Mouse (Mus musculus) neutrophil, adult 83 days (primary cell): ENCODE results near the gene Gsx1. TPM values are rescaled to one million over a fixed set of nuclear protein-coding genes. Genes with fewer than 3 reads are reported as not detected.

Experiments used
- total RNA-seq, 2 experiments: library from RNA; stranded (reverse); gene quantifications; one replicate each; pipeline ENCODE4 v1.2.4; 2023

Gsx1 gene
- total RNA-seq = not detected

GRCm38 (mm10) chr5:147188571-147188975 is at the start of gene Gsx1:
Gene Gsx1, plus strand, starts transcription at chr5:147188696.

Other genes with a start within 250 kb of the Gsx1 start
- 10 to 100 TPM; 15.9 to 20.7 TPM for gene Gtf3a, start 240.0 kb upstream of the Gsx1 start, total RNA-seq
- gene Mtif3, start 224.9 kb upstream of the Gsx1 start, total RNA-seq = 1 to 10 TPM; 8.0 to 9.6 TPM
- gene Lnx2, start 112.1 kb upstream of the Gsx1 start, total RNA-seq = 1 to 10 TPM; 4.1 to 6.1 TPM
- gene Polr1d, start 111.6 kb upstream of the Gsx1 start, total RNA-seq = 10 to 100 TPM; 56.8 to 66.6 TPM
- not detected for gene Pdx1, start 81.3 kb downstream of the Gsx1 start, total RNA-seq
- not detected for gene Cdx2, start 118.6 kb downstream of the Gsx1 start, total RNA-seq
- gene Urad, start 133.7 kb downstream of the Gsx1 start, total RNA-seq = not detected
- gene Flt3, start 211.8 kb downstream of the Gsx1 start, total RNA-seq = 1 to 10 TPM; 4.7 to 6.6 TPM
- 100 to 1,000 TPM; 174 to 190 TPM for gene Pan3, start 241.5 kb downstream of the Gsx1 start, total RNA-seq